Mouse (Mus musculus) cerebellum, postnatal 10 days (tissue): ENCODE measurements at regions not wholly inside any gene's neighbourhood (a gene's known extent, or its start where the extent isn't known, plus 50 kb on each side); places are given as distances from the start of the nearest gene placed in this dataset.

Experiments
- DNase-seq, 2 experiments: peaks; one replicate each; pipeline ENCODE4 v3.0.0; 2021; ENCODE audit warnings: mixed read lengths in 2 of 2

GRCm38 (mm10) chr5:6356161-6356560 lies 607.0 kb upstream of the Steap1 start:
- no peak for DNase-seq

DNA sequence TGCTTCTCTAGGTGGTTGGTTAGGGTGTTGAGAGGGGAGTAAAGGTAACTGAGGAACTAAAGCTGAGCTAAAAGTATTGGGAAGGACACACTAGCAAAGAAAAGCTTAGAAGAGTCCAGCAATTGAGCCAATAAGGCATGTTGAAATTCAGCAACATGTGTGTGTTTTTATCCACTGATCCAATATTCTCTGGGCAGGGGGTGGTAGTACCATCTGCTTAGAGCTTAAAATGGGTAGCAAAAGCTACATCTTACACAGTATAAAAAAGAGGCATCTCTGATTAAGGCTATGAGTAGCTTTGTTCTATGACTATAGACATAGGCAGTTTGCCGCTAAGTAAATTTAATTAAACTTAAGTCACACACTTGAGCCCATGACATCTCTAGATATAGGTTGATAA lies 598.2 kb upstream of the Steap1 start:
- DNase-seq = peak in 1 of 2 experiments; percentile 3

DNA sequence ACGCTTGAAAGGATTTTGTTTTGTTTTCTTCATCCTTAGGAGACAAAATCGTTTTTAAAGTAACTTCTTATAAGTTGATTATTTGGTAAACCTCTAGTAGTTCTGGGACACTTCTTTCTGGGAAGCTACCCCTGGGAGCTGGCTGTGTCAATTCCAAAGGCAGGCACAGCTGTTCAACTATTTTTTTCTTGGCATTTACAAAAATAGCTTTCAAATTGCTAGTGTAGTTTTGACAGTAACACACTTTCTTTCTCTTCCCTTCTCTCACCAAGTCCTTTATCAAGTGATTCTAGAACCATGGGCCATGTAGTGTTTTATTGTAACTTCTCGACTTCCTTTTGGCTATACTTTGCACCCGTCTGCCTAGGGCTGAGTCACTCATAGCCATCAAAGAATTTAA lies 595.6 kb upstream of the Steap1 start:
- no peak for DNase-seq

DNA sequence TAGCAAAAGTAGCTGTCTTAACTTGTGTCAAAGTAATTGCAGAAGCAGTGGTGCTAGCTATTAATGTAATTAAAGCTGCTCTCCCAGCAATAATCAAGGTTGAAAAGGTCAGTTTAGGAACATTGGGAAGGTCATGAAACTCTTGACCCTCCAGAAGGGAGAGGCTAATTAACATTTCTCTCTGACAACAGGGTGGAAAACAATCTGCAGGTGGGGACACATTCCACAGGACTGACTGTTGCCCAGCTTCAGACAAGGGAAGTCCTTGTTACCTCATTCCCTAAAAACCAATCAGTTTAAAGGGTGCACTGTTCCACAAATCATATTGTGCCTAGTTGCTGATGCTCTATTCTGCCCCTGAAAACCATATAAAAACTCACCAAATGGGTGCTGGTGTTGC lies 580.5 kb upstream of the Steap1 start:
- DNase-seq = no peak

- DNase-seq = no peak
Observed at GRCm38 (mm10) chr5:6328555-6328954, 579.4 kb upstream of the Steap1 start.

DNA sequence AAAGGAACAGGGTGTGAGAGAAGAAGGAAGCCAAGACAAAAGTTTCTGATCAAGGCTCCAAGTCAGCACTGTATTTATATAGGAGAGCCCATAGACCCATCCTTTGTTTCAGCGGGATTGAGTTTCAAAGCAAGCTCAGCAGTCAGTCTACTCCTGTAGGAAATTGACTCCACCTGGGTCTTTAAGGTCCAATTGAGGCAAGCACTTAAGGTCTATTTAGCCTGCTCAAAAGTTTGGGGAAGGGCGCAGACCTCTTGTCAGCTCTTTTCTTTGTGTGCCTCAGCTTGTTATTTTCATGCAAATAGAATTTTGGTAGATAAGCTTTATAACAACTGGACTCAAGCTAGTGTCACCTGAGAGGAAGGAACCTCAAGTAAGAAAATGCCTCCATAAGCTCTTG lies 549.4 kb upstream of the Steap1 start:
- no peak for DNase-seq

DNA sequence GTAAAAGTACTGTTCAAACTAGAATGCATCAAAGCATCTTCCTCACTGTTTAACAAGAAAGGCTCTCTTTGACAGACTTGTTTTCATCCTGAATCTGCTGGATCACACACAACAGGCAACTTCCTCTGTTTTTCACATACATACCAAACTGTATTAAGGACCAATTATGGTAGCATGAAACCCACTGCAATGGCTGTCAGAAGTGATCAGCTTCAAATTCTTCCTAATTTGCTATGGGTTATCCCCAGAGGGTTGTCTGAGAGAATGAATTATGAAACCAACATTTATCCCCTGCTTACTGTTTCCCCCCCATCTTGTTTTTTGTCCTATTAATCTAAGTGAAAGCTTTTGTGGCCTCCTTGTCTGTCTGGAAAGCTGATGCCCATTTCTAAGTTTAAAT lies 545.2 kb upstream of the Steap1 start:
- no peak for DNase-seq

DNA sequence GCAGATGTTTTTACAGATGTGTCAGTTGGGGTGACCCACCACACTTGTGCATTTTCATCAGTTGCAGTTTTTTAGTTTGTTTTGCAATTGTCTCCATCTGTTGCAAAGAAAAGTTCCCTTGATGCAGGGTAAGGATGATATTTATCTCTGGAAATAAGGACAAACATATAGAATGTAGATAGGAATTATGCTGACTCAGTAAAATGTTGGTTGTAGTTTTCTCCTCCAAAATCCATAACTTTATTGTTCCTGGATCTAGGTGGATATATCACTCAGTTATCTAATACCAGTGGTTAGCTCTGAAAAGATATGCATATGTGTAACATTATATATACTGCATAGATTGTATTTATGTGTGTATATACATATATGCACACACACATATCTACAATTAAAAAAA lies 502.1 kb upstream of the Steap1 start:
- DNase-seq = no peak
